Mouse (Mus musculus) heart, adult 11 months (tissue): ENCODE data around the gene Glp1r.
A peak's percentile ranks its signal among the peaks of the same experiment; 100 is the strongest.

Source experiments
- DNase-seq: peaks from one replicate; pipeline ENCODE4 v3.0.0; 2022

The Glp1r gene

GRCm38 (mm10) chr17:30914264-30914663 is 12.6 kb downstream of the Glp1r start:
- no peak for DNase-seq

GRCm38 (mm10) chr17:30923566-30923965 is 21.9 kb downstream of the Glp1r start:
- DNase-seq = no peak

- no peak for DNase-seq
Observed at GRCm38 (mm10) chr17:30930827-30931226, 29.2 kb downstream of the Glp1r start.

GRCm38 (mm10) chr17:30932836-30933235 is 31.2 kb downstream of the Glp1r start:
- DNase-seq = no peak

- no peak for DNase-seq
Observed at GRCm38 (mm10) chr17:30935301-30935700, 33.7 kb downstream of the Glp1r start.

- no peak for DNase-seq
Observed at GRCm38 (mm10) chr17:30938554-30938953, 36.9 kb downstream of the Glp1r start.

GRCm38 (mm10) chr17:30948382-30948781 is 46.8 kb downstream of the Glp1r start:
- peak; percentile 91 for DNase-seq

- no peak for DNase-seq
Observed at GRCm38 (mm10) chr17:30950780-30951179, 49.2 kb downstream of the Glp1r start.

- DNase-seq = no peak
Observed at GRCm38 (mm10) chr17:30951600-30951999, 50.0 kb downstream of the Glp1r start.

GRCm38 (mm10) chr17:30954340-30954739 is 52.7 kb downstream of the Glp1r start, which contains the start of gene Umodl1:
TSS of gene Umodl1 (plus strand) at chr17:30954640.
- no peak for DNase-seq

GRCm38 (mm10) chr17:30961936-30962592 is 60.4 kb downstream of the Glp1r start:
- DNase-seq = no peak

GRCm38 (mm10) chr17:30962880-30963279 is 61.3 kb downstream of the Glp1r start:
- DNase-seq = no peak

- DNase-seq = peak; percentile 91
Observed at GRCm38 (mm10) chr17:30969983-30970382, 68.4 kb downstream of the Glp1r start.

- DNase-seq = peak; percentile 89
Observed at GRCm38 (mm10) chr17:30971877-30972276, 70.3 kb downstream of the Glp1r start.

- DNase-seq = peak; percentile 91
Observed at GRCm38 (mm10) chr17:30973332-30973731, 71.7 kb downstream of the Glp1r start.

GRCm38 (mm10) chr17:30977290-30977689 is 75.7 kb downstream of the Glp1r start:
- peak; percentile 92 for DNase-seq

GRCm38 (mm10) chr17:30978556-30978955 is 76.9 kb downstream of the Glp1r start:
- DNase-seq = no peak

GRCm38 (mm10) chr17:30983521-30983920 is 81.9 kb downstream of the Glp1r start:
- DNase-seq = no peak

GRCm38 (mm10) chr17:30990254-30990653 is 88.6 kb downstream of the Glp1r start:
- no peak for DNase-seq
